Mouse (Mus musculus) liver, embryonic 14.5 days (tissue): ENCODE data around the gene Ppp1r37.

Source experiments
- CTCF ChIP-seq: IDR thresholded peaks from 2 replicates; pipeline ENCODE4 v1.5.1; 2016; ENCODE audit warnings: antibody characterized with exemption, low read depth, control low read depth
- EP300 ChIP-seq: IDR thresholded peaks from 2 replicates; pipeline ENCODE4 v1.6.1; 2016; ENCODE audit warnings: antibody characterized with exemption, low read depth

GRCm38 (mm10) chr7:19561765-19562642, 872 bp downstream of the Ppp1r37 start:
- TF ChIP-seq CTCF (no peak), EP300 (no peak)
